Mouse (Mus musculus) layer of hippocampus, postnatal 14 days (tissue): ENCODE data around the gene Prdm15. TPM values are rescaled to one million over a fixed set of nuclear protein-coding genes. Genes with fewer than 3 reads are reported as not detected.
A peak's percentile ranks its signal among the peaks of the same experiment; 100 is the strongest.

Experiments used
- DNase-seq, 2 experiments: peaks; one replicate each; pipeline ENCODE4 v3.0.0; 2021 to 2022; ENCODE audit warnings: low spot score in 2 of 2, mixed read lengths in 1 of 2
- long read RNA-seq, 2 experiments: library from polyadenylated mRNA; stranded (forward); transcript quantifications; one replicate each; pipeline ENCODE4 v2.0.0; 2021
- total RNA-seq, 2 experiments: library from RNA; stranded (reverse); gene quantifications; 2 replicates each; pipeline ENCODE4 v1.2.3; 2021

Prdm15 gene
- 10 to 100 TPM; 19.9 to 25.0 TPM for total RNA-seq
- long read RNA-seq, experiment 1, partial matches to known transcripts = 1 of 1 reads
- long read RNA-seq, experiment 1, other reads (novel, unspliced or antisense) = 0 of 1 reads
- long read RNA-seq, experiment 2, partial matches to known transcripts = 0 of 10 reads
- long read RNA-seq, experiment 2, other reads (novel, unspliced or antisense) = 10 of 10 reads

DNA sequence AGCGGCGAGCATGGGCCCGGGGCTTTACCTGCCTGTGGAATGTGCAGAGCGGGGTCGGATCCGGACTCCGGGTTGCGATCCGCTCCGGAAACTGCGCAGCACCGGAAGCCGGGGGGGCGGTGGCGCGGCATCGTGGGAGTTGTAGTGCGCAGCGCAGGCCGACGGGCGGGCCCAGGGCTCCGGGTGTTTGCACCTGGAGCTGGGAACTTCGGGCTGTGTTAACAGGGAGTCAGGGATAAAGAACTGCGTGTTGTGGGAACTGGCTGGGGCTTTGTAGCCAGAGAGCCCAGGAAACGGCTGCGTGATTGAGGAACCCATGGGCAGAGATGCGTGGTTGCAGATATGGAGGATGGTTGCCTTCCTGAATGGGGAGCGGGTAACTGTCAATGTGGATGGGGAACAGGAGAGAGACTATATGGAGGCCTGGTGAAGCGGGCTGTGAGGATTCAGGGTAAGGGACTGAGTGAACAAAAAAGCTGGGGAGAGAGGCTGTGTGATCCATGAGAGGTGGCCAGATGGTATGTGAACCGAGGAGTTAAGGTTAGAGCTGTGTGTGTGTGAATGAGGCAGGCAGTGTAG lies at the start of gene Prdm15:
Gene Prdm15 (minus strand): TSS at position 110 of the 579 bp plus-strand sequence.
- DNase-seq = peak; percentile 91 to 95

DNA sequence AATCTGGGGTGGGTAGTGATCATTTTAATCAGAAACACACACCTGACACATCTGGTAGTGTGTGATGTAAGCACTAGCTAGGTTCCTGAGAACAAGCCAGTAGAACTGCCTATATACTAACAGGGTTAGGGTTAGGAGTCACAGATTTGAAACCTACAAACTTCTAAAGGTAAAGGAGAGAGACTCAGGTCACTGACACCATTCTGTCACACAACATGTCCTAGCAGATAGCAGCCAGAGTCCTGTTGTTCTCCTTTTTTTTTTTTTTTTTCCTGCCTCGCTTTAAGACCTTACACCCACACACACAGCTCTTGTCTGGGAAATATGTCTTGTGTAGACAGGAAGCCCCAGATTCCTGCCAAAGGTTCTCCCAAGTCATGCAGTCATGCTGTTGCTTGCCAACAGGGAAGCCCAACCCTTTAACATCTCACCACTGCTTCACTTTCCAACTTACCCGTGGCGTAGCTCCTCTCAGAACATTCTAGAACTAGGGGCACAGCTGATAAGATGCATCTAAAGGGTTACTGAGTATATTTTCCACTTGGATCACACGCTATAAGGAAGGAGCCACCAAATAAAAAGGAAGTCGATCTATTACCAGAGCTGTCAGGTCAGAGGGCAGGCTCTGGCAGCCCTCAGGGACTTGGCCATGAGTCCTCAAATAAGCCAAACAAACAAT lies 45.8 kb upstream of the Prdm15 start:
- DNase-seq = no peak

DNA sequence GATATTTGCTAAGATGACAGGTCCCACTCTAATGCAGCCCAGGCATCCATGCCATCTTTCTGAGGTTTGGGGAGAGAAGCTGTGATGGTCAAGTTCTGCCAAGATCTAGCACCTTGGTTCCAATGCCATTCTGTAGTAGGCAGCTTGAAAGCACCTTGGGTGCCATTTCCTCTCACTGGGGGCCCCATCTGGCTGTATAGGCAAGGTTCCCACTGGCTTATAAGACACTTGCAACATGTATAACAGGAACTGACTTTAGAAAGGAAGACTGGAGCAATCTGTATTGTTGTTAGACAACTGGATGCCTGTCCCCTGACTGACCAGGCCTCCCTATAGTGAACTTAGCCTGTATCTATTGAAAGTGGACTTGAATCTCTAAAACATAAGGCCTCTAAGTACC lies 36.1 kb upstream of the Prdm15 start:
- DNase-seq = no peak

DNA sequence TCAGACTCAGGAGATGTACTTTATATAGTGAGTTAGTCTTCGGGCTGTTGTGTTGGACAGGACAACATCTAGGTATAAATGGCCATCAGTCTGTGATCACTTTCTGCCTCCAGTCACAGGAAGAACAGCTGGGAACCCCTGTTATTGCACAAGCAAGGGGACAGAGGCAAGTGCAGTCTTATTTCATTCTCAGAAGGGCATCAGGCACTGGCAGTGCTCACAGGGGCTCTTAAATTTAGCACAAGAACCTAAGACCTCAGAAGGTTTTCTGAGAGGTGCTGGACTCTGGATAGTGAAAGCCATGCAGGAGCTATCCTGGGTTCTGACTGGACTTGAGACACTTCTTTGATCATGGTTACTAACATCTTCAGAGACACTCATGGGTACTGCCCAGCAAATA lies 32.0 kb upstream of the Prdm15 start:
- DNase-seq = no peak

DNA sequence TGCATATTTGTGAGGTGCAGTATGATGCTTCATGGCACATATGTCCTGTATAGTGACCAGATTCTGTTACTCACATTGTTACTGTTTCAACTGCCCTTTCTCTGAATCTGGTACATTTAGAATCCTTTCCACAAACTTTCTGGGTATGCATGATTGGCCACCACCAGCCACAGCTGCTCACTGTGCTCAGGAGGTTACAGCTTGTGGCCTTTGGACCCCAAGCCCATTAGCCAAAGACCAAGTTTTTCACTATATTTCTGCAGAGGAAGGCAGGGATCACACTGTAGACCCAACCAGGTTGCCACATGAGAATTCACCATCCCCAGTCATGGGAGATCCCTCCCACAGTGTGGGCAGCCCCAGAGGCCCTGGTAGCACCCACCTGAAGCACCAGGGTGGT lies 31.2 kb upstream of the Prdm15 start:
- no peak for DNase-seq

DNA sequence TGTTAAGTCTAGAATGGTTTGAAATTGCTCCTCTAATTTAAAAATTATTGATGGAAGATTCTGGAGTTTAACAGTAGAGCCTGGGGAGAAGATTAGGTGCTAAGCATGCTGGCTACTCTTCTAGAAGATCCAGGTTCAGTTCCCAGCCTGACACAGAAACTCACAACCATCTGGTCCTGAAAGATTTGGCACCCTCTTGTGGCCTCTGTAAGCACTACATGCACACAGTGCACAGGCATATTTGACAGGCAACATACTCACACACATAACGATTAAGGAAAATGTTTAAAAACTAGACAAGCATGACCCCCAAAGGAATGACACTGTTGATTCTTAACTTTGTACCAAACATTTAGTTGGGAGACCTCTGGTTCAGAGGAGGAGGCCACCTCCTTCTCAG lies 27.5 kb upstream of the Prdm15 start:
- peak; percentile 26 to 44 for DNase-seq

DNA sequence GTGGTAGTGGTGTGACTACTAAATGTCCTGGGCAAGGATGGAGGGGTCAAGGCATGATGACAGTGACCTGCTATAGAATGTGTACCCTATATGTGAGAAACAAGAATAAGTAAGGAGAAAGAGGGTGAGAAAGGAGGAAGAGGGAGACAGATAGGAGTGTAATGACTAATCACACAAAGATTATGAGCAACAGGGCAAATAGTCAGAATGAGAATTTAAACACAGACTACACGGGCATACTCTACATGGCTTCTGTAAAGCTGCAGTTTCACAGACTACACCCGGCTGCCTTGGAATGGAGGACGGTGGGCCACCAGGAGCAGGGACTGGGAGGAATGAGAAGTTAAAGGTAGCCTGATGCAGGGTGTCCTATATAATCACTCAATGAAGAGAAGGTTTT lies 25.9 kb upstream of the Prdm15 start:
- DNase-seq = no peak

DNA sequence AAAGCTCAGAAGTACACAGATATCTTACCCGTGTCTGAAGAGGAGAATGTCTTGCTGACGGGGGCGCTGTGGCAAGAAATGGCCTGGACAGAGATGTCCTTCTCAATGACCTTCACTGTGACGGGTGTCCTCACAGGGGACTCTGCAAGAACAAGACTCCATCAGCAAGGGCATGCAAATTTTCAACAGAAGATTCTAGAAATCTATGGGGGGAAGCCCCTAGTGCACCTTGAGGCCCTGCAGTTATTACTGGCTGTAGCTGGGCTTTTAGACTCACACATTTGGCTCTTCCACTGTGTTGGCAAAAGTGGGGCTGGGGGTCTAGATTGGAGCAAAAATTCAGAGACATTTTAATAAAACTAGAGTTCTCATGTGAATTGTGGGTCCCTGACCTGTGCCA lies 23.5 kb upstream of the Prdm15 start:
- no peak for DNase-seq

DNA sequence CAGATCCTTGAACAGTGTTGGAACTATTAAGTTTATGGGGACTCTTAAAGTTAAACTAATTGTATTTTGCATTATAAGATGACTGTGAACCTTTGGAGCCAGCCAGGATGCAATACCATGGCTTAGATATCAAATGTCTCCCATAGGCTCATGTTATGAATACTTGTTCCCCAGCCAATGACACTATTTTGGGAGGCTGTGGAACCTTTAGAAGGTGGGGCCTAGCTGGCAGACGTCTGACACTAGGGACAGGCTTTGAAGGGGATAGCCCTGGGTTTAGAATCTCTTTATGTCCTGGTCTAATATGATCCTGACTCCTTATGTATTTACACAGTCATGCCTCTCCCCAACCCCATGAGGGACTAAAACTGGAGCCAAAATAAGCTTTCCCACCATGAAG lies 22.7 kb upstream of the Prdm15 start:
- no peak for DNase-seq

DNA sequence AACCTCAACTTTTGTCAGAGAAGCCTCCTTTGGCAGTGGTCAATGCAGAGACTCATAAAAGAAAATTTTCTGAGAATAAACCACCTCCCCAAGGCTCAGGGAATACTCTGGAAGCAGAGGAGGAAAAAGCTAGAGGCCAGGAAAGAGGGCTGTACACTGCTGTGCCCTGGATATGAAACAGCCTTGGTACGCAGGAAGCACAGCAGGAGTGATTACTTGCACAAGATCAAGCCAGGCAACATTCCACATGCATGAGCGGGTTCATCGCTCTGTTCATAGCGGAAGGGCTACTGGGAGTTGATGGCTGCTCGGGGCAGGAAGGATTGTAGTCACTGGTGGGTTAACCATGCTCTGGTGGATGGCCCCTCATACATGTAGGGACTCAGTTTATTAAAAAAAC lies 21.0 kb upstream of the Prdm15 start:
- DNase-seq = no peak

DNA sequence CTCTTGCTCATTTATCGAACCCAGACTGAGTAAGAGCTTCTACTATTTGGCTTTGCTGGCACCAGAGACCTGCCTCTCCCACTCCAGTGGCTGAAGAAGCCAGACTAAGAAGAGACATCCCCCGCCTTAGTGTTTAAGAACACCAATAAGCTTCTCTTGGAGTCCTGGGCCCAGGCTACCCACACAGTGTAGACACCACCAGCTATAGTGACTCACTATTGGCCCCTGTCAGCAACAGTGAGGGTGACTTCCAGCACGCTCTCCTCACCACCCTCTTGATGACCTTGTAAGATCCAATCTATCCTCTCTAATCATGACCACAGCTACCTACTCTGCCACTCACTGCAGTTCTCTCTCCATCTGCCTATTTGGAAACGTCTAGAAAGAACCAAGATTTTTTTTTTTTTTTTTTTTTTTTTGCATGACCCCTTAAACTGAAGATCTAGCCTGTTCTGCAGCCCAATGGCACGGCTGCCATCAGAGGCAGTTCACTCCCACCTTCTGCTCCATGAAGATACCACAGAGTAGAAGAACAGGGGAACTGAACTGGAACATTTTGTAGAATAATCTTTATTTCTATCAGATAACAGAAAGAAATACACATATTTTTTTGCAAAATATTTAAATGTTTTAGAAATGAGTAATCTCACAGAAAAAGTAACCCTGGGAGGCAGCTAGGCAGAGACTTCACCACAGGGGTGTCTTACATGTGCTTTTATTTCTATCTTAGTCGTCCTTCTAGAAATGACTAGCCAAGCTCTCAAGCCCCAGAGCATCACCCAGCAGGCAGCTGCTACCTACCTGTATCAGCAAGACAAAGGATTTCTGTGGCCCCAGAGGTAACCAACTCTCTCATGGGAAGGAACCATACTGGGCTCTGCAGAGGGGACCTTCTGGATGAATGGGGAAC lies 17.8 kb upstream of the Prdm15 start:
- DNase-seq = no peak

DNA sequence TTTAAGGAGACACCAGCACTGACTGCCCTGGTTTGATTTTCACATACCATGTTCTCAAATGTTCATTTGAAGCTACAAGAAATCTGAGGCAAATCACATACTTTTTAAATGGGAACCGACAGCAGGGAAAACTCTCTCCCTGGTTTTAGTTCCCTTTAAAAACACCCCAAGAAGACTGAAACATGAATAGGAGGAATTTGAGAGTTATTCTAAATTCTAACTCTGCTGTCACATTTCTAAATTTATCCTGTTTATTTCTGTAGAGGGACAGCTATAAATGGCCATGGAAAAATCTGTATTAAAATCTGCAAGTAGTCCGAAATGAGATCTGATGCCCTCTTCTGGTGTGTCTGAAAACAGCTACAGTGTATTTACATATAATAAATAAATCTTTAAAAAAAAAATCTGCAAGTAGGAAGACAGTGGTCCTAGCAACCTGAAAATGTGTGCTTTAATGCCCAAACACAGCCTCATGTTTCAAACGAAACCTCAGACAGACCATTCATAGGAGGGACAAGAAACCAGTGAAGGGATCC lies 12.3 kb upstream of the Prdm15 start:
- DNase-seq = no peak

DNA sequence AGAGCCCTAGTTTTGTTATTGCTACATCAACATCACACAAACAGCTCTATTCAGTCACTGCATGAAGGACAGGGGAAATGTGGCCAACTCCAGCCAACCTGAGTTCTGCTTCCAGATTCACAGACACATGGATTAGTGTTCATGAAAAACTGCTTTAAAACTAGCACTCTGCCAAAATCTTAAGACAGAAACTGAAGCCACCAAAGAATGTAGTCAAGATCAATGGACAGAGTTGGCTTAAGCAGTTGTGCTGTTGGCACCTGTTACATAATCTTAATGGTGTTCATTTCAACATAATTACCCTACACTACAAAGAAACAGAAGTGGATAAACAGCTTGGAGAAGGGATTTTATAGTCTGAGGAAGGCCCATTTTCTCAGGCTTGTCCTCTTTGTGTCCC lies 4.4 kb upstream of the Prdm15 start:
- no peak for DNase-seq

DNA sequence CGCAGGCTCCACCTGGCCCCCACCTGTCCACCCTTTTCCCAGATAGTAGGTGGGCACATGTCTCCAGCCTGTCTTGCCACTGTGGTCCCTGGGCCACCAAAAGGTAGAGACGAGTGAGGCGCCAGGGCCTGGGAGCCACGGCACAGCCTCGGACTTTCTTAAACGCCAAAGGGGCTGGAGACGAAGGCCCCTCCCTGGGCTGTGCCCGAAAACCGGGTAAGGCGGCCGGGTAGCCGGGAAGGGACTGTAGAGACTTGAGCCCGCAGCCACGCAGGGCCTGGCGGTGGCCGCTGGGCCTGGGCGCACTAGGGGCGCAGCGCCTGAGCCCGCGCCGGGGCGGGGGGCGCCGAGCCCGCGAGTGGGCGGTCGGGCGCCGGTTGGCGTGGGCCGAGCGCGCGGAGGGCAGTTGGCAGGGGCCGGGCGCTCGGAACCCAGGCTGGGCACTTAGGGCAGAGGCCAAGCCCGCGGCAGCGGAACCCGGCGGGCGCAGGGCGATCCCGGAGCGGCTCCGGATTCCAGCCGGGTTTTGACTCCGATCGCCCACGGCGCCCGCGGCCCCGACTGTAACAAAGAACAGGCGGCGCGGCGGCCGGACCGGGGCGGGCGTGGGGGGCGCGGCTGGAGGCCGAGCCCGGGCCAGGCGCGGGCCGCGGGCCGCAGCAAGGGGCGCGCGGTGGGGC lies 449 bp downstream of the Prdm15 start:
- peak; percentile 87 to 94 for DNase-seq

DNA sequence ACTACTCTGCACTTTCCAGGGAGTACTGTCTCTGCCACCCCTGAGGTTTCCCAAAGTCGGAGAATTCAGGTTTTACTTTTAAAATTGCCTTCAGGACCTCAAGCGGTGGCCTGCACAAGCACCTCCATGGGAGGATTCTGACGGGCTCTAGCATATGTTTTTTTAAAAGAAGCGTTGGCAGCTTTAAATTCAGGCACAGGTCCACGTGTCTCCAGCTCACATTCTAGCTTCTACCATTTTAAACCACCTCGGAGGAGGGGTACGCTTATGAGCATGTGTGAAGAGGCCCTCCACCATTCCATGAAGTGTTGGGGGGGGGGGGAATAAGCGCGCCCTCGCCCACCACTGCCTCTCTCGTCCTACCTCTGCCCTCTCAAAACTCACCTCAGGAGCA lies 986 bp downstream of the Prdm15 start:
- DNase-seq = peak in 1 of 2 experiments; percentile 71

DNA sequence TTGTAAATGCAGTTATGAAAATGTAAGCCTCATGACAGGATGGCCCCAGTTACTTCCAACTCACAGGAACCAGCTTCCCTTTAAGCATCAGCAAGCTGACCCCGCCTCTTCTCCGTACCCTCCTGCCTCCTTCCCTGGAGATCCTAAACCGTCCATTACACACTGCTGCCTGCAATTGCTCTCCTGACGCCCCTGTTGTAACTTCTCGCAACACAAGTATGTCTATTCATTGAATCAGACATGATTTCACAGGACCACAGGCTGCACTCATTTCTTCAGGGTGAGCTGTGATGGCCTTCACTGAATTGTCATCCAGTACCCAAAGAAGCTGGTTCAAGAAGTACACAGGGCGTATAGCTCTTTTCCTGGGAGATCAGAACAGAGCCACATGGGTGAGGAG lies 2.8 kb downstream of the Prdm15 start:
- no peak for DNase-seq

DNA sequence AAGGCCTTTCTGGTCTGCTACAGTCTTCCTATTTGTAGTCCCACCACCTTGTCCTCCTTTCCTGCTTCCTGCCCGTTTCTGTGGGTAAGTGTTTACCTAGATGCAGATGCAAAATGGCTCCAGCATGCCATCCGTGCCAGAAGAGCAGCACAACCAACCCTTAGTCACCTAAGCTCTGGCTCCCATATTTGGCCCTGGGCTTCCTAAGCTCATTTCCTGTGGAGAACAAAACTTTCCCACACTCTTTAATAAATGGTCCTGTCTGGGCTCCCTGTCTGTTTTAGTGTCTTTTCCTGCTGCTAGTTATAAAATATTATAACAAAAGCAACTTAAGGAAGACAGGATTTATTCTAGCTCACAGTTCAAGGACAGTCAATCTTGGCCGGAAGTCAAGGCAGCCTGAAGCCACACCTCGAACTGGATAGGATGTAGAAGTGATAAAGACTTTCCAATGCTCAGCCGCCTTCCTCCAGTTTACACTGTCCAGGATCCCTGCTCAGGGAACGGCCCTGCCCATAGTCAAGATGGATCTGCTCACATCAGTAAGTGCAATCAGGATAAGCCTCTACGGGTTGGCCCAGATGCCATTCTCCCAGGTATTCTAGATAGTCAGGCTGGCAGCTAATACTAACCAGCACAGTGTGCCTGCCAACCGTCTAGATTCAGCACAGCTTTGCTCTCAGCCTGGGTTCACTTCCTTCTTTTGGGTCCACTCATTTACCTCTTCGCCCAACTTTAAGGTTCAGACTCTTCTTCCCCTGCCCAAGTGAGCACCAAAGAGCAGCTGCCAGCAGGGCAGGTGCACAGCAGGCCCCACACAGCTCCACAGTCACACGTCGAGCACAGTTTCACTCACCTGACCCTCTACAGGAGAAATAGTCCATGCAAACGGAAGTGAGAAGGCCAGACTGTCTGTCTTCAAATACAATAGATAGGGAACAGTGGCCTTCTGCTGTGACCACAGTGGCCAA lies 6.4 kb downstream of the Prdm15 start:
- DNase-seq = no peak

DNA sequence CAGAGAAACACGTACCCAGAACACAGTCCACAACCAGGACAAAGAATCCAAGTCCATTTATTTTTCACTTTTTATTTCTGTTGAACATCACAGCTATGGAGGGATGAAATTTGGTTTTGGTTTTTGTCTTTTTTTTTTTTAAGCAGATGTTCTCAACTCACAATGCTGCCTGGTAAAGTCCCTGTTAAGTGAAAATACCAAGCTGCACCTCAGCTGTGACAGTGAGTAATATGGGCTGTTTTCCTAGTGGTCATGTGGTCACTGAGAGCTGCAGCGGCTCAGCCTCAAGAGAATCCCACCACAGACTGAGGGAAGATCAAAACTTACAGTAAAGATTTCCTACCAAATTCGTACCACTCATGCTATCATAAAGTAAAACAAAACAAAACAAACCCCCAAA lies 19.5 kb downstream of the Prdm15 start:
- DNase-seq = no peak

DNA sequence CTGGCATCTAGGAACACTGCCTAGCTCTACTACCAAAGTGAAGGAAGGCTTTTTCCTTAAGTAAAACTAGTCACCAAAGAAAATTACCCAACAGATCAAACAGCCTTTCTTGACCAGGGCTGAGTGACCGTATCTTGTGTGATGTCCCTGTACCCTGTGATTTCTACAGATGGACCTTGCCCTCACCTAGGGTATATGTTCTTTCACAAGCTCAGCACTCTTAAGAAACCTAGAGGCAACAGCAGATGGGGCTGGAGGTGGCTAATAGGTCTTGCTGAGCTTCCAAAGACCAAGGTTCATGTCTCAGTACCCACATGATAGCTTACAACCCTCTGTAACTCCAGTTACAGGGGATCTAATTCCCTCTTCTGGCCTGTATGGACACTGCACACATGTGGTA lies 23.4 kb downstream of the Prdm15 start:
- DNase-seq = no peak
